Mouse (Mus musculus): ENCODE measurements around the gene Rad9b.

DNA sequence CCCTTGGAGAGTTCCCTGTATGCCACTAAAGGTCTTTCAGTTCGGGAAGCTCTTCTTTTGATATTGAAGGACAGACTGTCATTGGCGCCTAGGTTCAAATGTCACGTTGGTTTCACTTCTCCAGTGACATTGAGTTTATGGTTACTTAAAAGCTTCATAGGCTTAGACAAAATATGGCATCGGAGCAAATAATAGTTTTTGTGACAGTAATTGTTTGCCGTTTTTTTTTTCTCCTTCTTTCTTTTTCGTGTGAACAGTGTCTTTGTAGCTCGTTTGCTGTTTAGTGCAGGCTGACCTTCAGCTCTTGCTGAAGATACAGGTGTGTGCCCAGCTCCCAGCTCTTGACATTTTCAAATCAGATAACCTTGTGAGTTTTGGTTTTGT is 68.3 kb downstream of the Rad9b start:
- TF ChIP-seq CTCF (IDR thresholded peaks at IDR 0.05; ENCODE audit: low read depth), result no peak
- no peak for TF ChIP-seq EP300 (IDR thresholded peaks at IDR 0.05; ENCODE audit: low read depth)
